Mouse (Mus musculus): ENCODE measurements around the gene Gnat3.

DNA sequence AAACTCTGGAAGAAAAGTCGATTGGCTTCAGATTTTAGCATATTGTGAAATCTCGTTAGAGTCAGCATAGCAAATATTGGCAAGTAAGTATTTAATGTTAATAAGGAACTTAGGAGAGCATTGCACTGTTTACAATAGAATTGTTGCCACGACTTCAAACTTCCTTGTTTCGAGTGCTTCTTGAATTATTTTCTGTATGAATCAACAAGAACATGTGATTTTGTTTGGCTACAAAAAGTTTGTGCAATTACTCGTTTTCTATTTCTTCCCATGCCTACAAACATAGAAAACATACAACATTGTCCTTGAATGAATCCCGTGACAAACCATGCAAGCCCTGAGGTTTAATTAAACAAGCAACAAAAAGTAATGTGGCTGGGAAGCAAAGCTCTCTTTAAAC lies 37.8 kb downstream of the Gnat3 start:
- TF ChIP-seq CTCF (IDR thresholded peaks at IDR 0.05; ENCODE audit: borderline replicate concordance, control insufficient read depth, extremely low read depth, insufficient read depth, low read length, poor library complexity) (no peak), POLR2A (IDR thresholded peaks at IDR 0.05; ENCODE audit: control insufficient read depth, extremely low read depth, insufficient read depth, low read length, poor library complexity) (no peak)
